Mouse (Mus musculus) forebrain, embryonic 14.5 days (tissue): Measurements from ENCODE around the gene Utp14b. TPM values are rescaled to one million over a fixed set of nuclear protein-coding genes. Genes with fewer than 3 reads are reported as not detected.

Experiments
- ATAC-seq: fragments of 200-750 bp; cut with Nextera tagmentation; 2 replicates; pipeline ENCODE4 v1.8.0; 2017; ENCODE audit warnings: mild to moderate bottlenecking, moderate library complexity
- DNase-seq: peaks from one replicate; pipeline ENCODE4 v3.0.0-alpha.2; 2015; ENCODE audit warnings: low spot score
- H3K27ac ChIP-seq: fragments of 300-500 bp; sonication (generic); 2 replicates; pipeline ENCODE4 v1.5.1; 2014; ENCODE audit warnings: low read depth, mild to moderate bottlenecking, control low read depth, low read length, moderate library complexity
- H3K27me3 ChIP-seq: fragments of 300-500 bp; sonication (generic); replicated peaks from 2 replicates; pipeline ENCODE4 v1.6.1; 2014; ENCODE audit warnings: low read length, control low read depth, mixed read lengths; ENCODE audit not compliant: control insufficient read depth, insufficient read depth
- H3K36me3 ChIP-seq: fragments of 300-500 bp; sonication (generic); 2 replicates; pipeline ENCODE4 v1.6.1; 2014; ENCODE audit warnings: low read length, control low read depth; ENCODE audit not compliant: control insufficient read depth, insufficient read depth
- H3K4me1 ChIP-seq: fragments of 300-500 bp; sonication (generic); 2 replicates; pipeline ENCODE4 v1.6.1; 2014; ENCODE audit warnings: antibody characterized with exemption, low read length, control low read depth; ENCODE audit not compliant: control insufficient read depth, insufficient read depth
- H3K4me2 ChIP-seq: fragments of 300-500 bp; sonication (generic); 2 replicates; pipeline ENCODE4 v1.6.1; 2014; ENCODE audit warnings: mild to moderate bottlenecking, control low read depth, low read length
- H3K4me3 ChIP-seq: fragments of 300-500 bp; sonication (generic); 2 replicates; pipeline ENCODE4 v1.5.1; 2014; ENCODE audit warnings: low read depth, low read length, control low read depth
- H3K9ac ChIP-seq: fragments of 300-500 bp; sonication (generic); 2 replicates; pipeline ENCODE4 v1.6.1; 2014; ENCODE audit warnings: mild to moderate bottlenecking, low read length, control low read depth, moderate library complexity
- H3K9me3 ChIP-seq: fragments of 300-500 bp; sonication (generic); replicated peaks from 2 replicates; pipeline ENCODE4 v1.6.1; 2016; ENCODE audit warnings: low read length, control low read depth, mixed read lengths; ENCODE audit not compliant: control insufficient read depth
- WGBS: fragments of 180-500 bp; shearing (Covaris S2); extraction: QIAGEN DNeasy Blood & Tissue Kit; methylation state at CpG from one replicate; pipeline ENCODE4 v1.1.7; 2014; 5-methylcytosine and 5-hydroxymethylcytosine counted together
- polyA plus RNA-seq: library from polyadenylated mRNA; unstranded; fragments of >200 nt; fragmentation: Nextera tagmentation; extraction: Ambion mirVana; gene quantifications from 2 replicates; pipeline ENCODE4 v1.2.1, GENCODE M21; 2014

Utp14b gene
- polyA plus RNA-seq = 3.4 and 3.6 TPM in 2 replicates

GRCm38 (mm10) chr1:78657671-78658440 is at the start of gene Utp14b, which contains the start of gene Acsl3:
Gene Utp14b, plus strand, starts transcription at chr1:78658038.
Gene Acsl3, plus strand, starts transcription at chr1:78657825.
- peak; percentile 98 for DNase-seq
- peak within 1 kb of the TSS; percentile 97 for H3K9ac ChIP-seq
- peak within 1 kb of the TSS; percentile 98 for H3K27ac ChIP-seq
- peak within 1 kb of the TSS; percentile 56 for H3K4me2 ChIP-seq
- WGBS = under 1% methylated on average over 102 of the region's 104 CpGs
- no peaks in the 10 kb centered on the region for H3K27me3 ChIP-seq
- peaks cover 18% of the 10 kb centered on the region for H3K4me1 ChIP-seq
- no peaks in the 10 kb centered on the region for H3K9me3 ChIP-seq
- peak; percentile 99 for ATAC-seq
- no peaks in the 10 kb centered on the region for H3K36me3 ChIP-seq
- H3K4me3 ChIP-seq = peak within 1 kb of the TSS; percentile 99

GRCm38 (mm10) chr1:78609134-78609907 is 48.5 kb upstream of the Utp14b start:
- no peak for ATAC-seq
- no peak overlapping the region for H3K27ac ChIP-seq
- H3K4me1 ChIP-seq = no peaks in the 10 kb centered on the region
- H3K4me3 ChIP-seq = no peak overlapping the region
- 28% methylated on average over 12 of the region's 12 CpGs for WGBS
- H3K9ac ChIP-seq = no peak overlapping the region
- H3K27me3 ChIP-seq = no peaks in the 10 kb centered on the region
- H3K9me3 ChIP-seq = no peaks in the 10 kb centered on the region
- DNase-seq = no peak
- no peaks in the 10 kb centered on the region for H3K36me3 ChIP-seq
- H3K4me2 ChIP-seq = no peak overlapping the region

GRCm38 (mm10) chr1:78611039-78611438 is 46.8 kb upstream of the Utp14b start:
- 70% methylated on average over 4 of the region's 4 CpGs for WGBS
- Histone ChIP-seq H3K4me1 (no peaks in the 10 kb centered on the region), H3K4me3 (no peak overlapping the region), H3K4me2 (no peak overlapping the region), H3K27me3 (no peaks in the 10 kb centered on the region), H3K9ac (no peak overlapping the region), H3K9me3 (no peaks in the 10 kb centered on the region), H3K36me3 (no peaks in the 10 kb centered on the region), H3K27ac (no peak overlapping the region)
- ATAC-seq = no peak
- no peak for DNase-seq

- Histone ChIP-seq H3K36me3 (no peaks in the 10 kb centered on the region), H3K9ac (no peak overlapping the region), H3K4me2 (no peak overlapping the region), H3K27ac (no peak overlapping the region), H3K27me3 (no peaks in the 10 kb centered on the region), H3K4me1 (no peaks in the 10 kb centered on the region), H3K4me3 (no peak overlapping the region), H3K9me3 (no peaks in the 10 kb centered on the region)
- DNase-seq = no peak
- no peak for ATAC-seq
- 95% methylated on average over 1 of the region's 1 CpGs for WGBS
These were observed 44.9 kb upstream of the Utp14b start for GRCm38 (mm10) chr1:78612959-78613358.

GRCm38 (mm10) chr1:78624352-78624751 is 33.5 kb upstream of the Utp14b start:
- WGBS = 97% methylated on average over 2 of the region's 2 CpGs

GRCm38 (mm10) chr1:78634486-78634885 is 23.4 kb upstream of the Utp14b start:
- 65% methylated on average over 3 of the region's 3 CpGs for WGBS
- Histone ChIP-seq H3K27me3 (no peaks in the 10 kb centered on the region), H3K27ac (no peak overlapping the region), H3K4me1 (no peaks in the 10 kb centered on the region), H3K4me2 (no peak overlapping the region), H3K4me3 (no peak overlapping the region), H3K36me3 (no peaks in the 10 kb centered on the region), H3K9me3 (no peaks in the 10 kb centered on the region), H3K9ac (no peak overlapping the region)
- no peak for ATAC-seq
- peak; percentile 10 for DNase-seq

More at GRCm38 (mm10) chr1:78624352-78624751, 33.5 kb upstream of the Utp14b start:
- Histone ChIP-seq H3K4me2 (no peak overlapping the region), H3K4me1 (no peaks in the 10 kb centered on the region), H3K9ac (no peak overlapping the region), H3K27ac (no peak overlapping the region), H3K4me3 (no peak overlapping the region), H3K36me3 (no peaks in the 10 kb centered on the region), H3K9me3 (no peaks in the 10 kb centered on the region), H3K27me3 (no peaks in the 10 kb centered on the region)
- ATAC-seq (no peak), DNase-seq (no peak)

GRCm38 (mm10) chr1:78640871-78641270 is 17.0 kb upstream of the Utp14b start:
- ATAC-seq = no peak
- DNase-seq = no peak
- H3K27me3 ChIP-seq = no peaks in the 10 kb centered on the region
- H3K9me3 ChIP-seq = no peaks in the 10 kb centered on the region
- no peak overlapping the region for H3K4me2 ChIP-seq
- H3K36me3 ChIP-seq = no peaks in the 10 kb centered on the region
- no peak overlapping the region for H3K9ac ChIP-seq
- H3K4me1 ChIP-seq = no peaks in the 10 kb centered on the region
- no peak overlapping the region for H3K4me3 ChIP-seq
- H3K27ac ChIP-seq = no peak overlapping the region

- no peak overlapping the region for H3K27ac ChIP-seq
- H3K4me3 ChIP-seq = no peak overlapping the region
- no peaks in the 10 kb centered on the region for H3K27me3 ChIP-seq
- WGBS = 96% methylated on average over 3 of the region's 3 CpGs
- ATAC-seq (no peak), DNase-seq (no peak)
- H3K4me2 ChIP-seq = no peak overlapping the region
- no peak overlapping the region for H3K9ac ChIP-seq
- H3K9me3 ChIP-seq = no peaks in the 10 kb centered on the region
- H3K4me1 ChIP-seq = no peaks in the 10 kb centered on the region
- H3K36me3 ChIP-seq = no peaks in the 10 kb centered on the region
These were observed 16.0 kb upstream of the Utp14b start for GRCm38 (mm10) chr1:78641791-78642190.

- H3K9me3 ChIP-seq = no peaks in the 10 kb centered on the region
- 83% methylated on average over 2 of the region's 2 CpGs for WGBS
- H3K4me2 ChIP-seq = no peak overlapping the region
- H3K27ac ChIP-seq = no peak overlapping the region
- no peak for ATAC-seq
- H3K9ac ChIP-seq = no peak overlapping the region
- H3K4me1 ChIP-seq = no peaks in the 10 kb centered on the region
- H3K36me3 ChIP-seq = no peaks in the 10 kb centered on the region
- no peaks in the 10 kb centered on the region for H3K27me3 ChIP-seq
- DNase-seq = no peak
- no peak overlapping the region for H3K4me3 ChIP-seq
These were observed 15.6 kb upstream of the Utp14b start for GRCm38 (mm10) chr1:78642197-78642596.
